ENCODE assay signal across 14 mouse cellular contexts in genomic region chr7:125597516-125598347, GRCm38 (mm10).
"Had no signal": no experiment of that assay in that cellular context is flagged by ENCODE, and none has a peak within 500 bp of the region (broad histone marks: within the 10 kb centered on the region; RNA-seq: fewer than 3 reads in every experiment).

No protein-coding gene starts in this region.

- H3K9ac ChIP-seq: kidney, embryonic 15.5 days; liver, embryonic 13.5 days; midbrain, embryonic 12.5 days; midbrain, embryonic 15.5 days; neural tube, embryonic 12.5 days; neural tube, embryonic 15.5 days had no signal

- H3K4me1 ChIP-seq: midbrain, embryonic 12.5 days; midbrain, embryonic 15.5 days; neural tube, embryonic 12.5 days; neural tube, embryonic 15.5 days had no signal

- H3K36me3 ChIP-seq: kidney, embryonic 15.5 days; liver, embryonic 13.5 days; midbrain, embryonic 12.5 days; midbrain, embryonic 15.5 days; neural tube, embryonic 12.5 days; neural tube, embryonic 15.5 days had no signal

- H3K4me2 ChIP-seq: kidney, embryonic 15.5 days; liver, embryonic 13.5 days; midbrain, embryonic 12.5 days; midbrain, embryonic 15.5 days; neural tube, embryonic 12.5 days; neural tube, embryonic 15.5 days had no signal

- H3K4me3 ChIP-seq: kidney, embryonic 15.5 days; liver, embryonic 13.5 days; megakaryocyte, embryonic 14.5 days; midbrain, embryonic 12.5 days; midbrain, embryonic 15.5 days; neural tube, embryonic 12.5 days; neural tube, embryonic 15.5 days had no signal

- H3K9me3 ChIP-seq: kidney, embryonic 15.5 days; liver, embryonic 13.5 days; megakaryocyte, embryonic 14.5 days; midbrain, embryonic 12.5 days; midbrain, embryonic 15.5 days; neural tube, embryonic 12.5 days; neural tube, embryonic 15.5 days had no signal

- DNase-seq: kidney, adult 2 months; kidney, postnatal 10 days; kidney, postnatal 4 days; liver, embryonic 13.5 days; lung, adult 2 months; lung, postnatal 14 days; thymus, adult 18-20 months had no signal

- H3K27ac ChIP-seq: kidney, embryonic 15.5 days; liver, embryonic 13.5 days; midbrain, embryonic 12.5 days; midbrain, embryonic 15.5 days; neural tube, embryonic 12.5 days; neural tube, embryonic 15.5 days had no signal

- ATAC-seq: intestine, postnatal 0 days; midbrain, embryonic 15.5 days had no signal

- H3K27me3 ChIP-seq: kidney, embryonic 15.5 days; megakaryocyte, embryonic 14.5 days; midbrain, embryonic 12.5 days; midbrain, embryonic 15.5 days; neural tube, embryonic 12.5 days; neural tube, embryonic 15.5 days had no signal
